Mouse (Mus musculus) C2C12 (cell line): ENCODE data around the gene Hnrnph3.

Experiments
- CEBPB ChIP-seq: IDR thresholded peaks from one replicate; pipeline ENCODE4 v1.6.1; 2011; ENCODE audit warnings: low read depth, mild to moderate bottlenecking, control low read depth, moderate library complexity
- CTCF ChIP-seq: IDR thresholded peaks from one replicate; pipeline ENCODE4 v1.5.1; 2011; ENCODE audit not compliant: control insufficient read depth, insufficient read depth, insufficient read length
- MAX ChIP-seq: IDR thresholded peaks from one replicate; pipeline ENCODE4 v1.6.1; 2011; ENCODE audit warnings: mild to moderate bottlenecking, control low read depth
- MYOD1 ChIP-seq: IDR thresholded peaks from one replicate; pipeline ENCODE4 v1.6.1; 2011; ENCODE audit warnings: low read depth; ENCODE audit not compliant: control insufficient read depth, insufficient read length
- MYOG ChIP-seq: IDR thresholded peaks from one replicate; pipeline ENCODE4 v1.6.1; 2011; ENCODE audit not compliant: control insufficient read depth, insufficient read length; ENCODE audit errors: extremely low read depth
- USF1 ChIP-seq: IDR thresholded peaks from one replicate; pipeline ENCODE4 v1.6.1; 2011; ENCODE audit warnings: low read depth, mild to moderate bottlenecking, control low read depth, moderate library complexity

DNA sequence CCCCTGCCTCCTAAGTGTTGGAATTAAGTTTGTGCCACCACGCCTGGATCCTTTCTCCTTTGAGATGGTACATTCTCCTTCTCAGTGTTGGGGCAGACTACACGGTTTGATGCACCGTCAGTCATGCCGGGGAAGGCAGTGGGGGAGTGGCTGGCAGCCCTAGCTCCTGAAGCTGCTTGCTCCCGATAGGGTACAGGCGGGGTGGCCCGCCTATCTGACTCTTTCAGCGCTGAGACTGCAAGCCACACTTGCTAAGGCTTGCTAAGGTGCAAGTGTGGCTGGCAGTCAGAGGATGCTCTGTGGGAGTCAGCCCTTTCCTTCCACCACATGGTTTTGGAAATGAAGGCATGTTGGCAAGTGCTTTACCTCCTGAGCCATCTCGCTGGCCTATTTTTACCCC, 23.4 kb downstream of the Hnrnph3 start:
- TF ChIP-seq MYOD1 (no peak), CTCF (no peak), MYOG (no peak), MAX (no peak), USF1 (no peak), CEBPB (no peak)
